Mouse (Mus musculus) lung, embryonic 15.5 days (tissue): ENCODE data around the gene Gm49342. TPM values are rescaled to one million over a fixed set of nuclear protein-coding genes. Genes with fewer than 3 reads are reported as not detected.

ENCODE experiments used
- ATAC-seq: fragments of 200-750 bp; cut with Nextera tagmentation; 2 replicates; pipeline ENCODE4 v1.8.0; 2017; ENCODE audit warnings: moderate number of reproducible peaks, borderline replicate concordance; ENCODE audit not compliant: low FRiP score, low TSS enrichment; ENCODE audit errors: extremely low read depth
- H3K27ac ChIP-seq: fragments of 300-500 bp; sonication (generic); 2 replicates; pipeline ENCODE4 v1.5.1; 2015; ENCODE audit warnings: moderate library complexity, mild to moderate bottlenecking, inconsistent platforms
- H3K27me3 ChIP-seq: fragments of 300-500 bp; sonication (generic); 2 replicates; pipeline ENCODE4 v1.6.1; 2015; ENCODE audit warnings: inconsistent platforms
- H3K36me3 ChIP-seq: fragments of 300-500 bp; sonication (generic); 2 replicates; pipeline ENCODE4 v1.6.1; 2015; ENCODE audit warnings: inconsistent platforms
- H3K4me1 ChIP-seq: fragments of 300-500 bp; sonication (generic); 2 replicates; pipeline ENCODE4 v1.6.1; 2015; ENCODE audit warnings: inconsistent platforms
- H3K4me2 ChIP-seq: fragments of 300-500 bp; sonication (generic); 2 replicates; pipeline ENCODE4 v1.6.1; 2015; ENCODE audit warnings: inconsistent platforms, mild to moderate bottlenecking, moderate library complexity
- H3K4me3 ChIP-seq: fragments of 300-500 bp; sonication (generic); 2 replicates; pipeline ENCODE4 v1.5.1; 2015; ENCODE audit warnings: mild to moderate bottlenecking, inconsistent platforms
- H3K9ac ChIP-seq: fragments of 300-500 bp; sonication (generic); 2 replicates; pipeline ENCODE4 v1.6.1; 2015; ENCODE audit warnings: inconsistent platforms
- H3K9me3 ChIP-seq: fragments of 300-500 bp; sonication (generic); 2 replicates; pipeline ENCODE4 v1.6.1; 2016; ENCODE audit warnings: inconsistent platforms
- WGBS: fragments of 180-500 bp; shearing (Covaris S2); methylation state at CpG from one replicate; pipeline ENCODE4 v1.1.7; 2015; 5-methylcytosine and 5-hydroxymethylcytosine counted together
- polyA plus RNA-seq: library from polyadenylated mRNA; unstranded; fragments of >200 nt; fragmentation: Nextera tagmentation; extraction: Ambion mirVana; gene quantifications from 2 replicates; pipeline ENCODE4 v1.2.1, GENCODE M21; 2015

Gm49342 gene
- polyA plus RNA-seq, 1 experiment from 2014 or later: not detected

GRCm38 (mm10) chr14:50997088-50997487 is 52.8 kb downstream of the Gm49342 start:
- WGBS: 49% methylated on average over 3 of the region's 3 CpGs
- Histone ChIP-seq H3K4me1 (peaks cover 4% of the 10 kb centered on the region; the same call in 1 of the 2 replicates), H3K4me2 (no peak overlapping the region), H3K36me3 (no peaks in the 10 kb centered on the region), H3K27ac (0 out of 2 replicates have a peak overlapping the region, but pooled peaks have one; percentile 37), H3K4me3 (no peak overlapping the region), H3K9ac (no peak overlapping the region), H3K9me3 (no peaks in the 10 kb centered on the region), H3K27me3 (no peaks in the 10 kb centered on the region)
- no peak for ATAC-seq

DNA sequence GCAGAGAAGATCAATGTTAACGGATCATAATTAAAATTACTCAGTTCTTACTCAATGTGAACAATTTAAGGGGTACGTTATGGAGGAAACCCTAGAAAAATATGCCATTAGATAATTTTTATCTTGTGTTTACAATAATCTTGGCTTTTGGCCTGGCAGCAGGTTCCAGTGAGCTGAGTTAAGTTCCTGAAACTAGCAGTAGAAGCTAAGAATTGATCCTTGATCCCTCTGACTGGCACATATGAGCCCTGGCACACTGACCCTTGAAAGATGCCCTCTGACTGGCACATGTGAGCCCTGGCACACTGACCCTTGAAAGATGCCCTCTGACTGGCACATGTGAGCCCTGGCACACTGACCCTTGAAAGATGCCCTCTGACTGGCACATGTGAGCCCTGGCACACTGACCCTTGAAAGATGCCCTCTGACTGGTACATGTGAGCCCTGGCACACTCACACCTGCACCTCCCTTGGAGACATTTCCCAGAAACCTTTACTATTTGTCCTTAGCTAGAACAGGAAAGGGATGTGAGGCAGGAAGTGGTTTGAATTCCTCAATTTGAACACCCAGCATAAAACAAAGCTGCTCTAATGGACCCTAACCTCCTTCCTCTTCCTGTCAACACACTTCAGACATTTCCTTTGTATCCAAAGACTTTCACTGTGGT is 53.8 kb downstream of the Gm49342 start:
- no peaks in the 10 kb centered on the region for H3K27me3 ChIP-seq
- H3K9me3 ChIP-seq: no peaks in the 10 kb centered on the region
- H3K9ac ChIP-seq: no peak overlapping the region
- WGBS: 43% methylated on average over 2 of the region's 2 CpGs
- H3K4me3 ChIP-seq: no peak overlapping the region
- ATAC-seq: peak; percentile 31; the same call in 1 of the 2 replicates
- no peak overlapping the region for H3K4me2 ChIP-seq
- peaks cover 4% of the 10 kb centered on the region; the same call in 1 of the 2 replicates for H3K4me1 ChIP-seq
- peak overlapping the region; percentile 56; the same call in 1 of the 2 replicates for H3K27ac ChIP-seq
- H3K36me3 ChIP-seq: no peaks in the 10 kb centered on the region

- Histone ChIP-seq H3K9me3 (no peaks in the 10 kb centered on the region), H3K4me1 (peaks cover 12% of the 10 kb centered on the region), H3K27ac (peak within 1 kb of the TSS; percentile 94), H3K4me2 (no peak within 1 kb of the TSS; the same call in 1 of the 2 replicates), H3K9ac (no peak within 1 kb of the TSS), H3K27me3 (no peaks in the 10 kb centered on the region), H3K36me3 (no peaks in the 10 kb centered on the region), H3K4me3 (no peak within 1 kb of the TSS)
- ATAC-seq: no peak
- 62% methylated on average over 8 of the region's 8 CpGs for WGBS
These were observed 63.0 kb downstream of the Gm49342 start, which contains the start of gene Rnase10 for GRCm38 (mm10) chr14:51007152-51007801. Rnase10 (plus strand) TSS chr14:51007751.

- H3K9ac ChIP-seq: no peak overlapping the region
- 42% methylated on average over 13 of the region's 13 CpGs for WGBS
These were observed 63.8 kb downstream of the Gm49342 start for GRCm38 (mm10) chr14:51007914-51008713.

GRCm38 (mm10) chr14:51008781-51009180 is 64.5 kb downstream of the Gm49342 start:
- 57% methylated on average over 4 of the region's 4 CpGs for WGBS
- Histone ChIP-seq H3K36me3 (no peaks in the 10 kb centered on the region), H3K4me1 (peaks cover 12% of the 10 kb centered on the region), H3K9me3 (no peaks in the 10 kb centered on the region), H3K27ac (peak overlapping the region; percentile 94), H3K9ac (no peak overlapping the region), H3K4me3 (no peak overlapping the region), H3K4me2 (no peak overlapping the region; the same call in 1 of the 2 replicates), H3K27me3 (no peaks in the 10 kb centered on the region)
- ATAC-seq: no peak

More at GRCm38 (mm10) chr14:51007914-51008713, 63.8 kb downstream of the Gm49342 start:
- H3K4me2 ChIP-seq: no peak overlapping the region; the same call in 1 of the 2 replicates
- no peaks in the 10 kb centered on the region for H3K9me3 ChIP-seq
- H3K4me1 ChIP-seq: peaks cover 12% of the 10 kb centered on the region
- H3K4me3 ChIP-seq: no peak overlapping the region
- no peaks in the 10 kb centered on the region for H3K36me3 ChIP-seq
- H3K27ac ChIP-seq: peak overlapping the region; percentile 94
- ATAC-seq: peak; percentile 94
- H3K27me3 ChIP-seq: no peaks in the 10 kb centered on the region

DNA sequence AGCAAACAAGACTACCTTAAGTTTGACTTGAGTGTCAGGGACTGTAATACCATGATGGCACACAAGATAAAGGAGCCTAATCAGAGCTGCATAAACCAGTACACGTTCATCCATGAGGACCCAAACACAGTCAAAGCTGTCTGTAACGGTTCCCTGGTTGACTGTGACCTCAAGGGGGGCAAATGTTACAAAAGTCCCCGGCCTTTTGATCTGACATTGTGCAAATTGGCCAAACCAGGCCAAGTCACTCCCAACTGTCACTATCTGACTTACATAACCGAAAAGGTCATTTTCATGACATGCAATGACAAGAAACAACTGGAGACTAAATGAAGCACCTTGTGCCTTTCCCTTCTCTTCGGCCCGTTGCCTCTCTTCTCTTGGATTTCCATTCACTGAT is 65.3 kb downstream of the Gm49342 start:
- peak overlapping the region; percentile 94 for H3K27ac ChIP-seq
- no peaks in the 10 kb centered on the region for H3K9me3 ChIP-seq
- H3K9ac ChIP-seq: no peak overlapping the region
- 78% methylated on average over 6 of the region's 6 CpGs for WGBS
- no peaks in the 10 kb centered on the region for H3K27me3 ChIP-seq
- no peak overlapping the region for H3K4me3 ChIP-seq
- no peaks in the 10 kb centered on the region for H3K36me3 ChIP-seq
- ATAC-seq: no peak
- no peak overlapping the region for H3K4me2 ChIP-seq
- peaks cover 12% of the 10 kb centered on the region for H3K4me1 ChIP-seq

Other genes starting within 250 kb of the Gm49342 start
- not detected in 2 replicates for gene Olfr748, start 237.1 kb upstream of the Gm49342 start, polyA plus RNA-seq
- not detected in 2 replicates for gene Olfr749, start 199.4 kb upstream of the Gm49342 start, polyA plus RNA-seq
- gene Ttc5, start 159.0 kb upstream of the Gm49342 start, polyA plus RNA-seq: 69.0 and 74.1 TPM in 2 replicates
- gene Ccnb1ip1, start 136.8 kb upstream of the Gm49342 start, polyA plus RNA-seq: not detected in 2 replicates
- gene Parp2, start 136.7 kb upstream of the Gm49342 start, polyA plus RNA-seq: 60.8 and 61.2 TPM in 2 replicates
- gene Tep1, start 74.0 kb upstream of the Gm49342 start, polyA plus RNA-seq: 5.3 and 6.2 TPM in 2 replicates
- 0.36 and 0.50 TPM in 2 replicates for gene Klhl33, start 47.0 kb upstream of the Gm49342 start, polyA plus RNA-seq
- 174 and 176 TPM in 2 replicates for gene Osgep, start 19.6 kb upstream of the Gm49342 start, polyA plus RNA-seq
- 222 and 228 TPM in 2 replicates for gene Apex1, start 19.5 kb upstream of the Gm49342 start, polyA plus RNA-seq
- 46.7 and 53.4 TPM in 2 replicates for gene Pip4p1, start 13.7 kb upstream of the Gm49342 start, polyA plus RNA-seq
- 68.1 and 69.5 TPM in 2 replicates for gene Pnp, start 13.4 kb upstream of the Gm49342 start, polyA plus RNA-seq
- gene Pnp2, start 11.5 kb downstream of the Gm49342 start, polyA plus RNA-seq: 0.38 and 0.76 TPM in 2 replicates
- gene Rnase10, start 63.2 kb downstream of the Gm49342 start, polyA plus RNA-seq: 0.25 and 0.28 TPM in 2 replicates
- not detected in 2 replicates for gene Rnase9, start 97.4 kb downstream of the Gm49342 start, polyA plus RNA-seq
- gene Rnase11, start 105.6 kb downstream of the Gm49342 start, polyA plus RNA-seq: not detected in 2 replicates
- not detected in 2 replicates for gene Rnase12, start 113.1 kb downstream of the Gm49342 start, polyA plus RNA-seq
- not detected in 2 replicates for gene Olfr750, start 129.9 kb downstream of the Gm49342 start, polyA plus RNA-seq
- 33.9 and 38.7 TPM in 2 replicates for gene Rnase4, start 146.6 kb downstream of the Gm49342 start, polyA plus RNA-seq
- 7.6 and 7.7 TPM in 2 replicates for gene Ang, start 146.6 kb downstream of the Gm49342 start, polyA plus RNA-seq
- not detected in 2 replicates for gene Eddm3b, start 169.9 kb downstream of the Gm49342 start, polyA plus RNA-seq
- 1.2 and 1.9 TPM in 2 replicates for gene Rnase6, start 179.4 kb downstream of the Gm49342 start, polyA plus RNA-seq
- gene Rnase1, start 202.3 kb downstream of the Gm49342 start, polyA plus RNA-seq: 0.30 and 0.44 TPM in 2 replicates
- gene Rnase2b, start 217.7 kb downstream of the Gm49342 start, polyA plus RNA-seq: not detected in 2 replicates